Mouse (Mus musculus) neural tube, embryonic 15.5 days (tissue): Measurements from ENCODE around the gene Gm4756. TPM values are rescaled to one million over a fixed set of nuclear protein-coding genes. Genes with fewer than 3 reads are reported as not detected.
"Not testable (repeated sequence)": the region's sequence is repeated elsewhere in the genome, so short reads cannot be mapped to it uniquely, and the experiment has no call there.

ENCODE experiments used
- ATAC-seq: fragments of 200-750 bp; cut with Nextera tagmentation; 2 replicates; pipeline ENCODE4 v1.8.0; 2017; ENCODE audit warnings: mild to moderate bottlenecking, moderate TSS enrichment, moderate library complexity; ENCODE audit not compliant: low FRiP score
- H3K27ac ChIP-seq: fragments of 300-500 bp; sonication (generic); replicated peaks from 2 replicates; pipeline ENCODE4 v1.5.1; 2015; ENCODE audit warnings: mild to moderate bottlenecking, inconsistent platforms
- H3K27me3 ChIP-seq: fragments of 300-500 bp; sonication (generic); replicated peaks from 2 replicates; pipeline ENCODE4 v1.6.1; 2015; ENCODE audit warnings: inconsistent platforms
- H3K36me3 ChIP-seq: fragments of 300-500 bp; sonication (generic); 2 replicates; pipeline ENCODE4 v1.6.1; 2015; ENCODE audit warnings: inconsistent platforms
- H3K4me1 ChIP-seq: fragments of 300-500 bp; sonication (generic); 2 replicates; pipeline ENCODE4 v1.6.1; 2015; ENCODE audit warnings: inconsistent platforms
- H3K4me2 ChIP-seq: fragments of 300-500 bp; sonication (generic); 2 replicates; pipeline ENCODE4 v1.6.1; 2015; ENCODE audit warnings: inconsistent platforms, mild to moderate bottlenecking, moderate library complexity
- H3K4me3 ChIP-seq: fragments of 300-500 bp; sonication (generic); replicated peaks from 2 replicates; pipeline ENCODE4 v1.5.1; 2015; ENCODE audit warnings: mild to moderate bottlenecking, inconsistent platforms
- H3K9ac ChIP-seq: fragments of 300-500 bp; sonication (generic); replicated peaks from 2 replicates; pipeline ENCODE4 v1.6.1; 2015; ENCODE audit warnings: mild to moderate bottlenecking, inconsistent platforms
- H3K9me3 ChIP-seq: fragments of 300-500 bp; sonication (generic); replicated peaks from 2 replicates; pipeline ENCODE4 v1.6.1; 2016; ENCODE audit warnings: inconsistent platforms
- WGBS: fragments of 180-500 bp; shearing (Covaris S2); methylation state at CpG from one replicate; pipeline ENCODE4 v1.1.7; 2015; ENCODE audit warnings: mixed read lengths; 5-methylcytosine and 5-hydroxymethylcytosine counted together
- polyA plus RNA-seq: library from polyadenylated mRNA; unstranded; fragments of >200 nt; fragmentation: Nextera tagmentation; extraction: Ambion mirVana; gene quantifications from 2 replicates; pipeline ENCODE4 v1.2.1, GENCODE M21; 2015

Gm4756 gene
- not detected in 2 replicates for polyA plus RNA-seq

DNA sequence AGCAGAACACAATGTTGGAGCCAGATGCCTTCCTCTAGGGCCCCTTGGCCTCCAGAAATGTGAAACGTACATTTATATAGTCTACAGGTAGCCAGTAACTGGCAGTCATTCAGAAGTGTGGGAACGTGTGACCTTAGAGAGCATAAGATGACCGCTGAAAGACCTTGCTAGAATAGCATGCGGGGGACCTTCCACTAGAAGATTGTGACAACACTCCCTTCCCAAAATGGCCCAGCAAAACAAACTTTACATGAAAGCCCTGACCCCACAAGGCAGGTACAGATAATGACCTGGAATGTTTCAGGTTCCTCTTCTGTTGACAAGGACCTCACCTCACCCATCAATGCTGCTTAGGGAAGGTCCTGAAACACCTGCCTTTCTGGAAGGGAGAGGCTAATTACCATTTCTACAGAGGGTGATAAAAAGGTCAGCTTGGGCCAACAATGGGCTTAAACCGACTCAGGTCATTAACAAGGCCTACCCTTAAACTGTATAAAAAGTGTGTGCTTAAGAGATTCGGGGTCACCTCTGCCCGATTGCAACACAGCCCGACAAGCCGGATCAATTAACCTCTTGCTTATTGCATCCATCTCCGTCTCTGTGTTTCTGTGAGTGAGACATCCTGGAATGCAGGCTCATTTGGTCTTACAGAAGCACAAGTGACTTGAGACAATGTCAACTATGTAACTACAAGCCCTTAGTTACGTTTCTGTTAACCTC lies at the start of gene Gm4756:
Gm4756 (minus strand) TSS at position 51 of the 720 bp plus-strand sequence.
- no peak within 1 kb of the TSS for H3K9ac ChIP-seq
- H3K27me3 ChIP-seq, result no peaks in the 10 kb centered on the region
- ATAC-seq, result no peak
- no peak within 1 kb of the TSS for H3K4me3 ChIP-seq
- H3K4me1 ChIP-seq, result peaks cover 2% of the 10 kb centered on the region; the same call in 1 of the 2 replicates
- H3K27ac ChIP-seq, result no peak within 1 kb of the TSS
- H3K36me3 ChIP-seq, result no peaks in the 10 kb centered on the region
- WGBS, result 71% methylated on average over 11 of the region's 11 CpGs
- H3K9me3 ChIP-seq, result no peaks in the 10 kb centered on the region
- H3K4me2 ChIP-seq, result no peak within 1 kb of the TSS

- Histone ChIP-seq H3K4me2 (no peak overlapping the region), H3K4me1 (0 out of 2 replicates have a peak, but pooled peaks cover 2% of the 10 kb centered on the region), H3K9me3 (no peaks in the 10 kb centered on the region), H3K4me3 (no peak overlapping the region), H3K36me3 (no peaks in the 10 kb centered on the region), H3K27me3 (no peaks in the 10 kb centered on the region), H3K27ac (no peak overlapping the region), H3K9ac (no peak overlapping the region)
- ATAC-seq, result no peak
- WGBS, result 55% methylated on average over 9 of the region's 9 CpGs
Observed at GRCm38 (mm10) chr12:72694901-72695463, 45.5 kb upstream of the Gm4756 start.

- no peak for ATAC-seq
- Histone ChIP-seq H3K4me2 (no peak overlapping the region), H3K27me3 (no peaks in the 10 kb centered on the region), H3K27ac (no peak overlapping the region), H3K36me3 (no peaks in the 10 kb centered on the region), H3K9ac (no peak overlapping the region), H3K4me1 (0 out of 2 replicates have a peak, but pooled peaks cover 2% of the 10 kb centered on the region), H3K4me3 (no peak overlapping the region), H3K9me3 (no peaks in the 10 kb centered on the region)
- WGBS, result 75% methylated on average over 12 of the region's 12 CpGs
Observed at GRCm38 (mm10) chr12:72694438-72694837, 45.0 kb upstream of the Gm4756 start.

DNA sequence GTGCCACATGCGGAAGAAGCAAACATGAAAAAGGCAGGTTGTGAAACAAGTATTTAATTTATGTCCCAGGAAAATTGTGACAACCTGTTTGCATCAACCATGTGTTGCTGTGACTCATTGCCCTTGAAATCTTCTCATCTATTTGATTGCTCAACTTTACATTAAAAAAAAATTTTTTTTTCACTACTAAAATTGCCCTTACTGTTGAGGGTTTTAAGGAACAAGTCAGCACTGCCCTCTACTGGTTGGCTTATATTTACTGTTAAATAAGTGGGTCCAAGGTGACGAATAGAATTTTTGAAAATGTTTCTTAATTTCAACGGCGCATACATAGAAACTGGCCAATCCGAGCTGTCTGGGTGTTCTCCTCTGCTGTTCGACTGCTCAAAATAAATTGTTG lies 44.4 kb upstream of the Gm4756 start:
- Histone ChIP-seq H3K9ac (no peak overlapping the region), H3K9me3 (no peaks in the 10 kb centered on the region), H3K27me3 (no peaks in the 10 kb centered on the region), H3K36me3 (no peaks in the 10 kb centered on the region), H3K4me2 (no peak overlapping the region; the same call in 1 of the 2 replicates), H3K27ac (no peak overlapping the region), H3K4me3 (no peak overlapping the region), H3K4me1 (0 out of 2 replicates have a peak, but pooled peaks cover 2% of the 10 kb centered on the region)
- WGBS, result 51% methylated on average over 6 of the region's 6 CpGs
- no peak for ATAC-seq

DNA sequence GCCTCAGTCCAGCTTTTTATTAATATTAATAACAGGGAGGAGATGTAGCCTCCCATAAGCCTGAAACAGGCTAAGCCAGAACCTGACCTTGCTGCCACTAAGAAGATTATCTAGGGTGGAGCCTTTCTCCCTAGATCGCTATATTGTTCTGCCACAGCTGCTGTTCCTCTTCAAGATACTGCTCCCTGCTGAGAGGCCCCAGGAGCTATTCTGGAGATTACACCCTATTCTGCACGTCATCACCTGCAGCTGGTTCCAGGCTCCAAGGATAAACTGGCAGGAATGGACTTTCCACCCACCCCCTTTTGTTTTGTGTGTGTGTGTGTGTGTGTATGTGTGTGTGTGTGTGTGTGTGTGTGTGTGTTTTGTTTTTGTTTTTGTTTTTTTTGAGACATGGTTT lies 38.8 kb upstream of the Gm4756 start:
- ATAC-seq, H3K9ac ChIP-seq, H3K4me1 ChIP-seq, H3K27ac ChIP-seq, H3K4me3 ChIP-seq, H3K4me2 ChIP-seq, H3K27me3 ChIP-seq, H3K36me3 ChIP-seq, H3K9me3 ChIP-seq: not testable (repeated sequence)
- 36% methylated on average over 2 of the region's 2 CpGs for WGBS

GRCm38 (mm10) chr12:72687741-72688140 lies 38.3 kb upstream of the Gm4756 start:
- H3K36me3 ChIP-seq, H3K4me1 ChIP-seq, H3K4me2 ChIP-seq, ATAC-seq, H3K9ac ChIP-seq, H3K4me3 ChIP-seq, H3K27ac ChIP-seq, H3K9me3 ChIP-seq, H3K27me3 ChIP-seq: not testable (repeated sequence)
- WGBS, result 20% methylated on average over 6 of the region's 6 CpGs

GRCm38 (mm10) chr12:72686566-72686965 lies 37.1 kb upstream of the Gm4756 start:
- H3K4me3 ChIP-seq, H3K27me3 ChIP-seq, H3K9ac ChIP-seq, H3K27ac ChIP-seq, H3K4me2 ChIP-seq, H3K36me3 ChIP-seq, ATAC-seq, H3K4me1 ChIP-seq, H3K9me3 ChIP-seq: not testable (repeated sequence)
- WGBS, result 80% methylated on average over 4 of the region's 4 CpGs

GRCm38 (mm10) chr12:72683612-72684011 lies 34.2 kb upstream of the Gm4756 start:
- Histone ChIP-seq H3K4me2 (no peak overlapping the region), H3K27ac (no peak overlapping the region), H3K9me3 (no peaks in the 10 kb centered on the region), H3K36me3 (no peaks in the 10 kb centered on the region), H3K9ac (no peak overlapping the region), H3K27me3 (no peaks in the 10 kb centered on the region), H3K4me1 (no peaks in the 10 kb centered on the region), H3K4me3 (no peak overlapping the region)
- ATAC-seq, result no peak
- WGBS, result 94% methylated on average over 3 of the region's 3 CpGs

DNA sequence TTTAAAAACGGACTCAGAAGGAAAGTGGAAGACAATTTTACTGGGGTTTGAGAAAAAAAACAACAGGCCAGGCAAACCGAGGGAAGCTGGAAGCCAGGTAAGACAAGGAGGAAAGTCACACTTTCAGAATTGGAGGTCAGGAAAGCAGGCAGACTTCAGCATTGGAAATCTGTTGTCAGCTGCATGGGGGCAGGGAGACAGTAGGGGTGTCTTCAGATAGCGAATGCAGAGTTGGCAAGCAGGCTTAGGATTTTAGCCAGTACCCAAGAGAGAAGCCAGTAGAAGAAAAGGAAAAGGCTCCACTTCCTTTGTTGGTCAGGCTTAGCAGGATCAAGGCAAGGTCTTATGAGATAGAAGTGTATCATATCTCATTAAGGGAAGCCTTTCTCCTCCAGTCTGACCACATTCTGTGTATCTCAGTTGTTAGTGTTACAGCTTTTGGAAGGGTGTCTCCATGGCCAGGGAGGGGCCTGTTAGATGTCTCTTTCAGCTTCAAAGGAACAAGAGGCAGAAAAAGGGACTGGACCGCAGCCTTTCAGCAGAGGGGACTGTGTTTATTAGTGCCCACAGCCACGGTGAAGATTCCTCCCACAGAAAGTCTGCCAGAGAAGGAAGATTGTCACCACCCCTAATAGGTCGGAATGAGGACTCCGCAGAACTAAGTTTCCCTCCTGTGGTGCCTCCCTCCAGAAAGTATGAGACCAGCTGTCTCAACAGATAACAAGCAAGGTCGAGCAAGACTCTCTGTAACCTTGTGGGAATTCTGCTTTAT lies 33.2 kb upstream of the Gm4756 start:
- Histone ChIP-seq H3K27me3 (no peaks in the 10 kb centered on the region), H3K9ac (no peak overlapping the region)
- 64% methylated on average over 8 of the region's 8 CpGs for WGBS

DNA sequence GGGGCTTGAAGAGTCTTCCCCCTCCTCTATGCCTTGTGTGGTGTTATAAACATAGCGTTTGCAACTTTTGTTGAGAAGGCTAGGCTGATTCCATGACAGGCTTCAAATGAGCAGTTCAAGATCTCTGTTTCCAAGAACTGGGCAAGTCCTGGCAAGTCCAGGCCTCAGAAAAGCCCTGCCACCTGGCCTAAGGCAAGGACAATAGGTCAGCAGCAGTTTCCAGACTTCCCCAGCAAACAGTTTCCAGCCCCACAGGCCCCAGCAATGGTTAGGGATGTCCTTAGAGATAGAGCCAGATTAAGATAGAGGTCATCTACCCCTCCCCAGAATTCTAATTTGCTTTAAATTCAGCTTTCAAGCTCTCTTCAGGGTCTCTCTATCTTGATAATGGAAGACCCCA lies 32.5 kb upstream of the Gm4756 start:
- Histone ChIP-seq H3K9me3 (no peaks in the 10 kb centered on the region), H3K9ac (no peak overlapping the region), H3K36me3 (no peaks in the 10 kb centered on the region), H3K27ac (no peak overlapping the region), H3K27me3 (no peaks in the 10 kb centered on the region), H3K4me2 (no peak overlapping the region), H3K4me1 (no peaks in the 10 kb centered on the region), H3K4me3 (no peak overlapping the region)
- ATAC-seq, result no peak
- WGBS, result 100% methylated on average over 1 of the region's 1 CpGs

More for the DNA sequence above, 33.2 kb upstream of the Gm4756 start:
- no peak overlapping the region for H3K27ac ChIP-seq
- no peaks in the 10 kb centered on the region for H3K36me3 ChIP-seq
- ATAC-seq, result no peak
- H3K9me3 ChIP-seq, result no peaks in the 10 kb centered on the region
- no peaks in the 10 kb centered on the region for H3K4me1 ChIP-seq
- no peak overlapping the region for H3K4me3 ChIP-seq
- no peak overlapping the region for H3K4me2 ChIP-seq

DNA sequence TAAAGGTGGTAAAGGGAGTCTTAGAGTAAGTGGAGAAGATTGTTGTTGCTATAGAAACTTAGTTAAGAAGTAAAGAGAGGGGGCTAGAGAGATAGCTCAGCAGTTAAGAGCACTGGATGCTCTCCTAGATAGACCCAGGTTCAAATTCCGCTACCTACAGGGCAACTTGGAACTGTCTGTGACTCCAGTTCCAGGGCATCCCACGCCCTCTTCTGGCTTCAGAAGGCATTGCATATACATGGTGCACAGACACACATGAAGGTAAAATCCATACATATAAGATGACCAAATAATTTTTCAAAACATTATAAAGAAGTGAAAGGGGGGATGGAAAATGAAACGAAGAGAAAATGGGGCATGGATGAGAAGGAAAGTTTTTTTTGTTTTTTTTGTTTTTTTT lies 30.2 kb upstream of the Gm4756 start:
- no peak overlapping the region for H3K4me2 ChIP-seq
- H3K9ac ChIP-seq, result no peak overlapping the region
- no peaks in the 10 kb centered on the region for H3K4me1 ChIP-seq
- 79% methylated on average over 3 of the region's 3 CpGs for WGBS
- no peaks in the 10 kb centered on the region for H3K9me3 ChIP-seq
- no peak overlapping the region for H3K4me3 ChIP-seq
- H3K27ac ChIP-seq, result no peak overlapping the region
- no peak for ATAC-seq
- H3K36me3 ChIP-seq, result no peaks in the 10 kb centered on the region
- H3K27me3 ChIP-seq, result no peaks in the 10 kb centered on the region

DNA sequence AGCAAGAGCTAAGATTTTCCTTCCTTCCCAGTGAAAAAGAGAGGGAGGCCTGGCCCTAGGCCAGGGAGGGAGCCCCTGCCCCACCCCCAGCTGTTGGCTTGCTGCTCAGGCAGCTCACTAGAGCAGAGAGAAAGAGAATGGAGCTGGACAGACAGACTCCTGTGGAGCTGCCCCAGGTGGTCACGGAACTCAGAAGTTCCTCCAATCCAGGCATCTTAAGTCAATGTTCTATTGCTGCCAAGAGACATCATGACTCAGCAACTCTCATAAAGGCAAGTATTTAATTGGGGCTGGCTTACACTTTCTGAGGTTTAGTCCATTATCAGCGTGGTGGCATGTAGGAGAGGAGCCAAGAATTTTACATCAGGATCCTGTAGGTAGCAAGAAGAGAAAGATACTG lies 25.4 kb upstream of the Gm4756 start:
- no peaks in the 10 kb centered on the region for H3K9me3 ChIP-seq
- H3K4me3 ChIP-seq, result no peak overlapping the region
- no peak overlapping the region for H3K4me2 ChIP-seq
- H3K9ac ChIP-seq, result no peak overlapping the region
- no peak overlapping the region for H3K27ac ChIP-seq
- WGBS, result 64% methylated on average over 2 of the region's 2 CpGs
- no peaks in the 10 kb centered on the region for H3K36me3 ChIP-seq
- H3K4me1 ChIP-seq, result no peaks in the 10 kb centered on the region
- H3K27me3 ChIP-seq, result no peaks in the 10 kb centered on the region
- ATAC-seq, result no peak
